Mouse (Mus musculus): Measurements from ENCODE around the gene Stx12. TPM values are rescaled to one million over a fixed set of nuclear protein-coding genes. Genes with fewer than 3 reads are reported as not detected.
"Not testable (repeated sequence)": the region's sequence is repeated elsewhere in the genome, so short reads cannot be mapped to it uniquely, and the experiment has no call there.

Gene Stx12
- total and polyA plus RNA-seq, 3 experiments = 6.7 to 39.6 (median 34.8) TPM

DNA sequence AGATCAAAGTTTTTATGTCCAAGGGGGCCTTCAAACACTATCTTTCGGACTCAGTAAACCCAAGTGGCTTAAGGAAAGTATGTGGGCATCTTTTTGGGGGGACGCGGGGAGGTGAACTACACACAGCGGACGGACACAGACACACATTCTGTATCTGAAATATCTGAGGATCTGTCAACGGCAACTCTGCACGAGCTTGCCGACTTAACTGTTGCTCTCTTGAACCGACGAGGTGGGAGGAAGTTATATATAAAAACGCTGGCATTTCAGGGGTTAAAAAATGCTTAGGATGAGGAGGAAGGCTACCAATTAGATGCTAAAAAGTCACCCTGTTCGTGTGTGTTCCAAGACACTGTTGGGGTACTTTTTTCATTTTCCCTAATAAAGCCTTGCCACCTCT lies 37.2 kb upstream of the Stx12 start:
- Histone ChIP-seq H3K27me3 (ENCODE audit: insufficient read depth, low read length) (peaks cover 8% of the 10 kb centered on the region), H3K9me3 (replicated peaks) (no peaks in the 10 kb centered on the region), H3K4me3 (ENCODE audit: low read depth, low read length) (peak overlapping the region; percentile 83), H3K36me3 (replicated peaks) (peaks cover 35% of the 10 kb centered on the region), H3K4me1 (ENCODE audit: insufficient read depth, low read depth, low read length) (peaks cover 31% of the 10 kb centered on the region)
- DNase-seq (ENCODE audit: low spot score) = no peak
- TF ChIP-seq TAL1 (conservative IDR thresholded peaks at IDR 0.05; ENCODE audit: low read depth, low read length) (no peak), GATA1 (IDR thresholded peaks at IDR 0.05; ENCODE audit: borderline replicate concordance, low read length) (no peak), GATA2 (IDR thresholded peaks at IDR 0.05; ENCODE audit: borderline replicate concordance, low read depth, low read length) (no peak), CTCF (IDR thresholded peaks at IDR 0.05; ENCODE audit: low read depth, low read length) (no peak), POLR2AphosphoS5 (IDR thresholded peaks at IDR 0.05; ENCODE audit: insufficient replicate concordance, low read depth, low read length) (no peak)
- no peak for ATAC-seq (ENCODE audit: extremely low read depth, insufficient number of reproducible peaks, low FRiP score, poor library complexity, severe bottlenecking)

DNA sequence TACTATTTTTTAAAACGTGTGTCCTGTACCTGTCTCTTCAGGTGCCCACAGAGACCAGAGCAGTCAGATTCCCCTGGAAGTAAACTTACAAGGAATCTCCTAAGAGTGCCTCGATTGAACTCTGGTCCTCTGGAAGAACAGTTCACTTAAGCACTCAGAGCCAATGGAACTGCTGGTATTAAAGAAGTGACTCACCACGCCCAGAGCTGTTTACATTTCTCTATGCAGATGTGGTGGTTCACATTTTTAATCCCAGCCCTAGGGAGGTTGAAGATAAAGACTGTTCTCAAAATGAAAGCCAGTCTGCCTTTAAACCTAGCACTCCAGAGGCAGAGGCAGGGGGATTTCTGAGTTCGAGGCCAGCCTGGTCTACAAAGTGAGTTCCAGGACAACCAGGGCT lies 35.9 kb upstream of the Stx12 start:
- no peak for ATAC-seq (ENCODE audit: extremely low read depth, insufficient number of reproducible peaks, low FRiP score, poor library complexity, severe bottlenecking)
- H3K4me3 ChIP-seq (ENCODE audit: low read depth, low read length) = no peak overlapping the region
- no peaks in the 10 kb centered on the region for H3K27me3 ChIP-seq (ENCODE audit: insufficient read depth, low read length)
- TF ChIP-seq TAL1 (conservative IDR thresholded peaks at IDR 0.05; ENCODE audit: low read depth, low read length) = no peak
- TF ChIP-seq GATA1 (IDR thresholded peaks at IDR 0.05; ENCODE audit: borderline replicate concordance, low read length) = no peak
- peaks cover 46% of the 10 kb centered on the region for H3K36me3 ChIP-seq (replicated peaks)
- DNase-seq (ENCODE audit: low spot score) = no peak
- H3K4me1 ChIP-seq (ENCODE audit: insufficient read depth, low read depth, low read length) = peaks cover 31% of the 10 kb centered on the region
- no peaks in the 10 kb centered on the region for H3K9me3 ChIP-seq (replicated peaks)

DNA sequence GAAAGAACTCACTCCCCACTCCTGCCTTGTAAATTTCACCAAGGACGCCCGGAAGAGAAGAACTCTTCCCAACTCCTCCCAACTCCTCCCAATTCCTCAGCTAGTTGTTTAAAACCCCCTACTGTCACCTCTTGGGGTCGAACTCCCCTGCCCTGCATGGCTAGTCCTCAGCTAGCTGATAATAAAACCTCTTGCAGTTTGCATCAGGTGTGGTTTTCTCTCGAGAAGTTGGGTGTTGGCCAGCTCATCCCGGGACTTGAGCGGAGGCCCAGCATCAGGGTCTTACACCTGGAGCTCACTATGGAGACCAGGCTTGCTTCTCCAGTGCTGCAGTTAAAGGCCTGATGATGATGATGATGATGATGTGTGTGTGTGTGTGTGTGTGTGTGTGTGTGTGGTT lies 34.2 kb upstream of the Stx12 start:
- not testable (repeated sequence) for H3K9me3 ChIP-seq (replicated peaks); ATAC-seq (ENCODE audit: extremely low read depth, insufficient number of reproducible peaks, low FRiP score, poor library complexity, severe bottlenecking); H3K27me3 ChIP-seq (ENCODE audit: insufficient read depth, low read length); H3K4me3 ChIP-seq (ENCODE audit: low read depth, low read length); DNase-seq (ENCODE audit: low spot score)
- Histone ChIP-seq H3K4me1 (ENCODE audit: insufficient read depth, low read depth, low read length) (peaks cover 18% of the 10 kb centered on the region), H3K36me3 (replicated peaks) (peaks cover 61% of the 10 kb centered on the region)

DNA sequence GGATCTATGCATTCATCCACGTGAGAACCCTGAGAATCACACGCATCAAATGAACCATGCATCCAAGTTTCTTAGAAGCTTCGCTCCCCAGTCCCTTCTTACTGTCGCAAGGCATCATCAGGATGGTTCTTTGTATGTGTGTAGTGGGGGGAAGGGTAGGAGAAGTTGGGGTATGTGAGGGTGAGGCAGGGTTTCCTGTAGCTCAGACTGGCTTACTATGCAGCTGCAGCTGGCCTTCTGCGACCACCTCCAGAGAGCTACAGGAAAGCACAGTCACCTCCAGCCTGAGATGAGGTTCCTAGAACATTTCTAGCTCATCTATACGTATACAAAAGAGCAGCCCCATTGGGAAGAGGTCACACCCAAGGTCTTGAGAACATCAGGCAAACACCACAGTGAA lies 27.8 kb upstream of the Stx12 start:
- Histone ChIP-seq H3K36me3 (replicated peaks) (peaks cover 86% of the 10 kb centered on the region), H3K27me3 (ENCODE audit: insufficient read depth, low read length) (no peaks in the 10 kb centered on the region), H3K4me1 (ENCODE audit: insufficient read depth, low read depth, low read length) (no peaks in the 10 kb centered on the region), H3K9me3 (replicated peaks) (no peaks in the 10 kb centered on the region), H3K4me3 (ENCODE audit: low read depth, low read length) (no peak overlapping the region)
- TF ChIP-seq CTCF (IDR thresholded peaks at IDR 0.05; ENCODE audit: low read depth, low read length) (no peak), GATA2 (IDR thresholded peaks at IDR 0.05; ENCODE audit: borderline replicate concordance, low read depth, low read length) (no peak), GATA1 (IDR thresholded peaks at IDR 0.05; ENCODE audit: borderline replicate concordance, low read length) (no peak), TAL1 (conservative IDR thresholded peaks at IDR 0.05; ENCODE audit: low read depth, low read length) (no peak), POLR2AphosphoS5 (IDR thresholded peaks at IDR 0.05; ENCODE audit: insufficient replicate concordance, low read depth, low read length) (no peak)
- ATAC-seq (ENCODE audit: extremely low read depth, insufficient number of reproducible peaks, low FRiP score, poor library complexity, severe bottlenecking) (no peak), DNase-seq (ENCODE audit: low spot score) (no peak)

DNA sequence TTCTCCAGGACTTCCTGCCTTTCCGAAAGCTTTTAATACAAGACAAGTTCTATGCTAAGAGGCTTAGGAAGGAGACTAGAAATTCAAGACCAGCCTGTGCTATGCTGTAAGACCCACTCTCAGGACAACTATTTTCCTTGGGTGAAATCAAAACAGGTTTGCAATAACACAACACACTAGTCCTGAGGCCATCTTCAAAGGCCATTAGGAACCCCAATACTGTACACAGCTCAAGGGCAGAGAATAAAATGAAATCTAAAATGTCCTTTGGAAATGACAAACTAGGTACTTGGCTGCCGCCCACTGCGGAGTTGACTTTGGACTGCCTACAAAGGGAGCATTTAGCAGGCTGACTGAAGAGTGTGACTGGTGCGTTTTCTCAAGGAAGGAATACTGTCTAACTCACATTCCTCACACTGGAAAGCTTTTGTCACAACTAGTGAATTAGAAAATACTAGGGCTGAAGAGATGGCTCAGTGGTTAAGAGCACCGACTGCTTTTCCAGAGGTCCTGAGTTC lies 21.6 kb upstream of the Stx12 start:
- no peaks in the 10 kb centered on the region for H3K4me1 ChIP-seq (ENCODE audit: insufficient read depth, low read depth, low read length)
- DNase-seq (ENCODE audit: low spot score) (no peak), ATAC-seq (ENCODE audit: extremely low read depth, insufficient number of reproducible peaks, low FRiP score, poor library complexity, severe bottlenecking) (no peak)
- H3K4me3 ChIP-seq (ENCODE audit: low read depth, low read length) = no peak overlapping the region
- H3K27me3 ChIP-seq (ENCODE audit: insufficient read depth, low read length) = no peaks in the 10 kb centered on the region
- H3K36me3 ChIP-seq (replicated peaks) = peaks cover 85% of the 10 kb centered on the region
- TF ChIP-seq GATA1 (IDR thresholded peaks at IDR 0.05; ENCODE audit: borderline replicate concordance, low read length) = no peak
- no peaks in the 10 kb centered on the region for H3K9me3 ChIP-seq (replicated peaks)

DNA sequence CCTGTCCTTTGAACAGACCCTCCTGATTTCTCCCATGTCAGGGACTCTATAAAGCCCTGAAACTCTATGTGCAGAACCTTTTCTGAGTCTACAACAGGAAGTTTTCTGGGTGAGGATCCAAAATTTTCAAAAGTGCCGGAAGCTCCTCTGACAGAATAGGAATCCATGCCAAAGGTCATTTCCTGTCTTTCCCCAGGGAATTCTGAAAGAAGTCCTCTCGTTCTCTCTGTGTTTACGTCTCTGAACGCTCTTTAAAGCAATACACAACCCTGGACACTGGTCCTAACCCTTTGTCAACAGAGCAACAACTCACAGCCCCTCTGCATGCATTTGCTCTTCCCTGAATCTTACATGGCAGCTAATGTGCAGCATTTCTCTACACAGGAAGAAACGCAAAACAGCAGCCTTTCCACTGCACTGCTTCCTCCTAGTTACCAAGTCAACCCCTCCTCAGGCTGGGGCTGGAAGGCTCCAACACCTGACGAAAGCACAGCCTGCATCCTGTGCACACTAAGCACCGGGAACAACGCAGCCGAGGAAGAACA lies 20.5 kb upstream of the Stx12 start:
- Histone ChIP-seq H3K4me3 (ENCODE audit: low read depth, low read length) (no peak overlapping the region), H3K36me3 (replicated peaks) (peaks cover 80% of the 10 kb centered on the region), H3K4me1 (ENCODE audit: insufficient read depth, low read depth, low read length) (no peaks in the 10 kb centered on the region), H3K27me3 (ENCODE audit: insufficient read depth, low read length) (no peaks in the 10 kb centered on the region), H3K9me3 (replicated peaks) (no peaks in the 10 kb centered on the region)
- TF ChIP-seq POLR2AphosphoS5 (IDR thresholded peaks at IDR 0.05; ENCODE audit: insufficient replicate concordance, low read depth, low read length) (no peak), GATA2 (IDR thresholded peaks at IDR 0.05; ENCODE audit: borderline replicate concordance, low read depth, low read length) (no peak), GATA1 (IDR thresholded peaks at IDR 0.05; ENCODE audit: borderline replicate concordance, low read length) (no peak), CTCF (IDR thresholded peaks at IDR 0.05; ENCODE audit: low read depth, low read length) (no peak), TAL1 (conservative IDR thresholded peaks at IDR 0.05; ENCODE audit: low read depth, low read length) (no peak)
- no peak for ATAC-seq (ENCODE audit: extremely low read depth, insufficient number of reproducible peaks, low FRiP score, poor library complexity, severe bottlenecking)
- DNase-seq (ENCODE audit: low spot score) = no peak

DNA sequence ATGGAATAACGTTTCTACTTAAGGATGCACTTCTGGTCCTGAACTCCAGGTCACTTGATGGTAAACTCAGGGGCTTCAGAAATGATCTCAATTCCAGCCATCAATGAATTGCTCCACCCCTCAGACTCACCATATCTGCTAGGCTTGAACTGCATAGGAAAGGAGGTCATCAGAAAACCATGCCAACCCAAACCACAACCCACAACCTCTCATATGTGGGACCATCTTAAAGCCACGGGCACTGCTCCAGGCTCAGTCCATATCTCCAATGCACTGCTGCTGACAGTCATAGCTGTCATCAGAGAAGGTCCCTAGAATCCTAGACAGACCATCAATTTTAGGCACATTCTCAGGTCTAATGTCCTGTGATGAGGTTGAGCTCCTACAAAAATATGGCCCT lies 19.8 kb upstream of the Stx12 start:
- no peak for TF ChIP-seq TAL1 (conservative IDR thresholded peaks at IDR 0.05; ENCODE audit: low read depth, low read length)
- no peak for TF ChIP-seq CTCF (IDR thresholded peaks at IDR 0.05; ENCODE audit: low read depth, low read length)
- TF ChIP-seq GATA2 (IDR thresholded peaks at IDR 0.05; ENCODE audit: borderline replicate concordance, low read depth, low read length) = no peak
- no peak for TF ChIP-seq GATA1 (IDR thresholded peaks at IDR 0.05; ENCODE audit: borderline replicate concordance, low read length)
- no peak for TF ChIP-seq POLR2AphosphoS5 (IDR thresholded peaks at IDR 0.05; ENCODE audit: insufficient replicate concordance, low read depth, low read length)
- Histone ChIP-seq H3K4me3 (ENCODE audit: low read depth, low read length) (no peak overlapping the region), H3K36me3 (replicated peaks) (peaks cover 74% of the 10 kb centered on the region), H3K4me1 (ENCODE audit: insufficient read depth, low read depth, low read length) (no peaks in the 10 kb centered on the region), H3K27me3 (ENCODE audit: insufficient read depth, low read length) (no peaks in the 10 kb centered on the region), H3K9me3 (replicated peaks) (no peaks in the 10 kb centered on the region)
- no peak for DNase-seq (ENCODE audit: low spot score)
- ATAC-seq (ENCODE audit: extremely low read depth, insufficient number of reproducible peaks, low FRiP score, poor library complexity, severe bottlenecking) = no peak
